Mouse (Mus musculus): ENCODE measurements around the gene Top2a.

The Top2a gene

GRCm38 (mm10) chr11:98964616-98965415, 59.2 kb downstream of the Top2a start:
- no peak for DNase-seq (ENCODE audit: extremely low read depth, low read depth)

- no peak for DNase-seq (ENCODE audit: extremely low read depth, low read depth)
Measured at GRCm38 (mm10) chr11:98964201-98964615, 59.8 kb downstream of the Top2a start.

GRCm38 (mm10) chr11:98963191-98964021, 60.6 kb downstream of the Top2a start:
- no peak for DNase-seq (ENCODE audit: extremely low read depth, low read depth)

- DNase-seq (ENCODE audit: extremely low read depth, low read depth) = no peak
Measured at GRCm38 (mm10) chr11:98962421-98963095, 61.4 kb downstream of the Top2a start.

- no peak for DNase-seq (ENCODE audit: extremely low read depth, low read depth)
Measured at GRCm38 (mm10) chr11:98961766-98962165, 62.2 kb downstream of the Top2a start.

GRCm38 (mm10) chr11:98961051-98961592, 62.9 kb downstream of the Top2a start:
- DNase-seq (ENCODE audit: extremely low read depth, low read depth) = no peak

GRCm38 (mm10) chr11:98960313-98960906, 63.6 kb downstream of the Top2a start:
- no peak for DNase-seq (ENCODE audit: extremely low read depth, low read depth)

- DNase-seq (ENCODE audit: extremely low read depth, low read depth) = peak; percentile 80
Measured at GRCm38 (mm10) chr11:98959437-98960312, 64.3 kb downstream of the Top2a start.

- DNase-seq (ENCODE audit: extremely low read depth, low read depth) = no peak
Measured at GRCm38 (mm10) chr11:98956340-98956739, 67.6 kb downstream of the Top2a start.

GRCm38 (mm10) chr11:98955707-98956235, 68.2 kb downstream of the Top2a start:
- no peak for DNase-seq (ENCODE audit: extremely low read depth, low read depth)

- DNase-seq (ENCODE audit: extremely low read depth, low read depth) = no peak
Measured at GRCm38 (mm10) chr11:98954801-98955706, 68.9 kb downstream of the Top2a start.

GRCm38 (mm10) chr11:98954373-98954772, 69.6 kb downstream of the Top2a start:
- no peak for DNase-seq (ENCODE audit: extremely low read depth, low read depth)

GRCm38 (mm10) chr11:98953835-98954320, 70.1 kb downstream of the Top2a start:
- DNase-seq (ENCODE audit: extremely low read depth, low read depth) = no peak

GRCm38 (mm10) chr11:98953361-98953760, 70.6 kb downstream of the Top2a start:
- no peak for DNase-seq (ENCODE audit: extremely low read depth, low read depth)

GRCm38 (mm10) chr11:98952736-98953135, 71.3 kb downstream of the Top2a start:
- DNase-seq (ENCODE audit: extremely low read depth, low read depth) = no peak

GRCm38 (mm10) chr11:98952111-98952510, 71.9 kb downstream of the Top2a start:
- no peak for DNase-seq (ENCODE audit: extremely low read depth, low read depth)

GRCm38 (mm10) chr11:98951026-98951906, 72.7 kb downstream of the Top2a start:
- DNase-seq (ENCODE audit: extremely low read depth, low read depth) = no peak

- DNase-seq (ENCODE audit: extremely low read depth, low read depth) = no peak
Measured at GRCm38 (mm10) chr11:98950484-98950883, 73.5 kb downstream of the Top2a start.
